Mouse (Mus musculus) C2C12 (cell line): ENCODE data around the gene Fign. TPM values are rescaled to one million over a fixed set of nuclear protein-coding genes. Genes with fewer than 3 reads are reported as not detected.

Experiments
- H3K27me3 ChIP-seq: one replicate; pipeline ENCODE4 v1.6.1; 2011; ENCODE audit not compliant: control insufficient read depth, insufficient read depth, insufficient read length
- H3K36me3 ChIP-seq: one replicate; pipeline ENCODE4 v1.6.1; 2011; ENCODE audit not compliant: control insufficient read depth, insufficient read depth
- H3K4me3 ChIP-seq: one replicate; pipeline ENCODE4 v1.5.1; 2011; ENCODE audit warnings: mild to moderate bottlenecking, control low read depth; ENCODE audit not compliant: poor library complexity, insufficient read depth, severe bottlenecking
- H3K79me2 ChIP-seq: one replicate; pipeline ENCODE4 v1.6.1; 2011; ENCODE audit not compliant: control insufficient read depth, insufficient read depth
- H3K79me3 ChIP-seq: one replicate; pipeline ENCODE4 v1.6.1; 2011; ENCODE audit warnings: low read depth, control low read depth
- H3ac ChIP-seq: one replicate; pipeline ENCODE3; 2011; ENCODE audit warnings: low read depth; ENCODE audit not compliant: control insufficient read depth, insufficient read length
- CEBPB ChIP-seq: IDR thresholded peaks from one replicate; pipeline ENCODE4 v1.6.1; 2011; ENCODE audit warnings: low read depth, mild to moderate bottlenecking, control low read depth, moderate library complexity
- CTCF ChIP-seq: IDR thresholded peaks from one replicate; pipeline ENCODE4 v1.5.1; 2011; ENCODE audit not compliant: control insufficient read depth, insufficient read depth, insufficient read length
- FOSL1 ChIP-seq: IDR thresholded peaks from one replicate; pipeline ENCODE4 v1.8.0; 2011; ENCODE audit warnings: mild to moderate bottlenecking, low read length; ENCODE audit not compliant: poor library complexity, insufficient read depth, severe bottlenecking
- MAX ChIP-seq: IDR thresholded peaks from one replicate; pipeline ENCODE4 v1.6.1; 2011; ENCODE audit warnings: mild to moderate bottlenecking, control low read depth
- MYOD1 ChIP-seq: IDR thresholded peaks from one replicate; pipeline ENCODE4 v1.6.1; 2011; ENCODE audit warnings: low read depth; ENCODE audit not compliant: control insufficient read depth, insufficient read length
- MYOG ChIP-seq: IDR thresholded peaks from one replicate; pipeline ENCODE4 v1.6.1; 2011; ENCODE audit not compliant: control insufficient read depth, insufficient read length; ENCODE audit errors: extremely low read depth
- USF1 ChIP-seq: IDR thresholded peaks from one replicate; pipeline ENCODE4 v1.6.1; 2011; ENCODE audit warnings: low read depth, mild to moderate bottlenecking, control low read depth, moderate library complexity
- polyA plus RNA-seq: library from polyadenylated mRNA; unstranded; fragments of >200 nt; fragmentation: generic; extraction: Trizol; gene quantifications from one replicate; pipeline ENCODE4 v1.2.1, GENCODE M21; 2012; ENCODE audit warnings: missing spikeins

Gene Fign
- polyA plus RNA-seq, 1 experiment = 0.08 TPM

DNA sequence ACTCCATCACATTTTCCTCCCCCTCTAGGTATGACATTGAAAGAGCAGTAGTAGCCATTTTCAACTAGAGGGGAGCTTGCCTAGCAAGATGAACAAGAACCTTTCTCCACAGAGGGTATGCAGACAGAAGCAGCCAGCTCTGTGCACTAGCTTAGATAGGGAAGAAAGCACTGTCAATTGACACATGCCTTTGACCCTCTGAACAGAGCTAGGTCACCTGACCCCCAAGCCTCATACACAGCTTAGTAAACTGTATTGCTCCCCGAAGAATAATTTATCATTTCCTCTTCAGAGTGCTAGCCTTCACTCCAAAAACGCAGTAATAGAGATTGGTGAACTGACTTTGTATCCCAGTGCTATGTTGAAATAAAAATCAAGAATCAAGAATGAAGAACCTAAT is 49.7 kb downstream of the Fign start:
- Histone ChIP-seq H3K79me3 (no peaks in the 10 kb centered on the region), H3K4me3 (no peak overlapping the region), H3ac (no peak overlapping the region), H3K79me2 (no peaks in the 10 kb centered on the region), H3K27me3 (no peaks in the 10 kb centered on the region), H3K36me3 (no peaks in the 10 kb centered on the region)
- TF ChIP-seq CEBPB = no peak
- TF ChIP-seq MYOG = no peak
- no peak for TF ChIP-seq CTCF
- no peak for TF ChIP-seq MAX
- no peak for TF ChIP-seq FOSL1
- TF ChIP-seq USF1 = no peak
- no peak for TF ChIP-seq MYOD1

DNA sequence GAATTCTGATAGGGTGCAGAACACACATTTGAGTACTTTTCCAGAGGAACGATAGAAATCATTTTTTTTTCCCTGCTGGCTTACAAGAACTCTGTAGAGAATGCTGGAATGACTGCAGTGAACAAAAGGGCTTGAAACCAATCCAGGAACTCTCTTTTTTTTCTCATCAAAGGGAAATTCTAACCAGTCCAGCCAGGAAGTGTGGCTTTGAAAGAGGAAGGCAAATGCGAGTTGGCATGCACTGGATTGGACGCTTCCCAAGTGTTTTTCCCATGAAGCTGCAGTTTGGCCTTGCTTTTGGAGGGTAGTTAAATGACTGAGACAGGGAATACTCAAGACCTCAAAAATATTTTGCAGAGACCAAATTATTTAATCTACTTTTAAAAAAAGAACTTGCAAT is 54.7 kb downstream of the Fign start:
- TF ChIP-seq MAX = no peak
- no peak for TF ChIP-seq USF1
- TF ChIP-seq CTCF = no peak
- TF ChIP-seq MYOD1 = no peak
- no peak for TF ChIP-seq MYOG
- no peak for TF ChIP-seq CEBPB
- no peak for TF ChIP-seq FOSL1
- H3ac ChIP-seq = no peak overlapping the region

DNA sequence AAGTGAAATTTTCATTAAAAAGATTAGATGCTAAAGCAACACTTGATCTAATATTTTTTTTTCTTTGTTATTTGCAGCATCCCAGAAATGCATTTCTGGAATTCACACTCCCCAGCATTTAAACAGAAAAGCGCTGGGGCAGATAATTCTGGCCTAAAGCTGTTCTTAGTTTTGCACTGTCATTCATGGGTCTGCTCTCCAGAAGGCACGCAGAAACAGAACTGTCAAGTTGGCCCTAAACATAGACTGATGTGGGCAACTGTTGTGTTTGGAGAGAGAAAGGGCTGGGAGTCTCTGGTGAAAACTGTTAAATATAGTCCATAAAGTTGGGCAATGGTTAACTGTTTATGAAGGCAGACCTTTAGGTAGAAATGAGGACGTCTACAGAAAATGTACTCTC is 62.4 kb downstream of the Fign start:
- TF ChIP-seq FOSL1 (no peak), CEBPB (no peak), MYOG (no peak), USF1 (no peak), CTCF (no peak)
- no peaks in the 10 kb centered on the region for H3K36me3 ChIP-seq
- no peaks in the 10 kb centered on the region for H3K27me3 ChIP-seq
- H3K4me3 ChIP-seq = no peak overlapping the region
- no peak overlapping the region for H3ac ChIP-seq
- no peaks in the 10 kb centered on the region for H3K79me2 ChIP-seq
- H3K79me3 ChIP-seq = no peaks in the 10 kb centered on the region

More for the DNA sequence above, 54.7 kb downstream of the Fign start:
- Histone ChIP-seq H3K79me2 (no peaks in the 10 kb centered on the region), H3K4me3 (no peak overlapping the region), H3K36me3 (no peaks in the 10 kb centered on the region), H3K79me3 (no peaks in the 10 kb centered on the region), H3K27me3 (no peaks in the 10 kb centered on the region)

DNA sequence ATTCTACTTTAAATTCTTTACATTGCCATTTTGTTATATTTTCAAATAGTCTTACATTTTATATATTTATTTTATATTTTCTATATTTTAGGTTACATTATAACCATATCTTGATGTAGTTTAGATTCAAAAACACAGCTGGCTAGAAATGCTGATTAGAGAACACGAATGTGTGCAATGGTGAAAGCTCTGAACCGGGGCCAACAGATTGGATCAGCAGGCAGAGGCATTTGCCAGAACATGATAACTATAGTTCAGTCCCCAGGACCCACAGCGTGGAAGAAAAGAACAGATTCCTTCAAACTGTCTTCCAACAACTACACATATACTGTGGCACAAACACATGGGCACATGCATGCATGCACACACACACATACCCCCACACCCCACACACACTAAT is 64.0 kb downstream of the Fign start:
- H3K79me2 ChIP-seq = no peaks in the 10 kb centered on the region
- H3K79me3 ChIP-seq = no peaks in the 10 kb centered on the region
- no peaks in the 10 kb centered on the region for H3K36me3 ChIP-seq
- H3ac ChIP-seq = no peak overlapping the region
- H3K27me3 ChIP-seq = no peaks in the 10 kb centered on the region
- no peak overlapping the region for H3K4me3 ChIP-seq
- no peak for TF ChIP-seq CTCF
- TF ChIP-seq CEBPB = no peak
- TF ChIP-seq MYOD1 = no peak
- no peak for TF ChIP-seq MYOG
- no peak for TF ChIP-seq FOSL1
- TF ChIP-seq USF1 = no peak
- TF ChIP-seq MAX = no peak

DNA sequence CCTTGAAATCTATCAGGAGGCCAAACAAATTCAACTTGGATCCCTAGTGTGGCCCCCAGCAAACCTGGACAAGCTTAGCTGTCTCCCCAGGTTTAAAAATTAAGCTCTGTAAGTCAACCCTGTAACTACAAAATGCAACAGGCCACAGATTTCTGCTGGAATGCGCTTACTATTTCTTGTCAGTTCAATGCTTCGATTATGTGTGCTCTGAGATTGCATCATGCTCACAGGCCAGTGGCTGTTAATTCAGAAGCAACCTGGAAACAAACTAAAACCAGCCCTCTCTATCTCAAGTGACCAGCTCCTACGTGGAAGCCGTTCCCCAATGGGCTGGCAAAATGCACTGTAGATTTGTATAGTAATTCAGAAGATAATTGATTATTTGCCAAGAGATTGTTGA is 71.9 kb downstream of the Fign start:
- H3K79me2 ChIP-seq = no peaks in the 10 kb centered on the region
- TF ChIP-seq CTCF (no peak), CEBPB (no peak), FOSL1 (no peak), MYOG (no peak), MYOD1 (no peak), MAX (no peak), USF1 (no peak)
- no peaks in the 10 kb centered on the region for H3K79me3 ChIP-seq
- no peak overlapping the region for H3ac ChIP-seq
- no peaks in the 10 kb centered on the region for H3K27me3 ChIP-seq
- H3K36me3 ChIP-seq = no peaks in the 10 kb centered on the region
- H3K4me3 ChIP-seq = no peak overlapping the region

DNA sequence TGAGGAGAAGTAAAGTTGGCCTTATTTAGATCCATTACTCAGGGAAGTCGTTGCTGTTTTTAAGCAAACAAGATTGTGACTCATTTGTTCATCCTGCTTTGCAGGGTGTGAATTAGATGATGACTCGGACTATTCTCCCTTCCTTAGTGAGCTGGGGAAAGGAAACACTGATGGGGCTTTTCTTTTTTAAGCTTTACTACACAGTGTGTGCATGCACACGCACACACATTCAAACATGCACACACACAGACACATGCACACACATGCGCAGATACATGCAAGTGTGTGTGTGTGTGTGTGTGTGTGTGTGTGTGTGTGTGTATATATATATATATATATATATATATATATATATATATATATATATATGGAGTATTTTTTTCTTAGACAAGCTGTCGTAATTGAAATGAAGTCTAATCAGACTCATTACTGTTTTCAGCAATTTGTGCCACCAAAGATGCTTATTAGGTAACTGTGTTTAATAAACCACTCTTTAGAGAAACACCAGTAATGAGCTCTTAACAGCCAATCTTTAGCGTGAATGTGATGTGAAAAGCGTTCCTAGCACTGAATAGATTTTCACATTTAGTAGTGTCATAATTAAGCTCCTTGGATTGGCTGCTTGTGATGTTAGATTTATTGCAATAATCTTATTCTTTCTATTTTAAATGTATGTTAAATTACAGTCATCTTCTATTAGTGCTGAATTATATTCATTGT is 103.4 kb downstream of the Fign start:
- TF ChIP-seq CEBPB (no peak), MYOD1 (no peak), USF1 (no peak), CTCF (no peak), MYOG (no peak), MAX (no peak), FOSL1 (no peak)
- H3K36me3 ChIP-seq = no peaks in the 10 kb centered on the region
- no peaks in the 10 kb centered on the region for H3K27me3 ChIP-seq
- no peaks in the 10 kb centered on the region for H3K79me3 ChIP-seq
- no peaks in the 10 kb centered on the region for H3K79me2 ChIP-seq
- H3K4me3 ChIP-seq = no peak overlapping the region
- no peak overlapping the region for H3ac ChIP-seq
